Mouse (Mus musculus) bone marrow, adult 2 months (tissue): ENCODE data around the gene Ak4.

Experiments used
- CTCF ChIP-seq: fragments of 200-500 bp; IDR thresholded peaks from 2 replicates; pipeline ENCODE4 v1.5.1; 2011; ENCODE audit warnings: low read length, control low read depth; ENCODE audit not compliant: control insufficient read depth, insufficient read depth
- POLR2A ChIP-seq: fragments of 200-500 bp; IDR thresholded peaks from 2 replicates; pipeline ENCODE4 v1.6.1; 2011; ENCODE audit warnings: low read depth, mild to moderate bottlenecking, control low read depth, low read length, borderline replicate concordance; ENCODE audit not compliant: control insufficient read depth

- TF ChIP-seq POLR2A = no peak
- TF ChIP-seq CTCF = no peak
Observed at GRCm38 (mm10) chr4:101466264-101466663, 47.2 kb downstream of the Ak4 start.
